Mouse (Mus musculus) heart, embryonic 16.5 days (tissue): ENCODE results near the gene Oas1c. TPM values are rescaled to one million over a fixed set of nuclear protein-coding genes. Genes with fewer than 3 reads are reported as not detected.
"Not testable (repeated sequence)": the region's sequence is repeated elsewhere in the genome, so short reads cannot be mapped to it uniquely, and the experiment has no call there.

Experiments used
- ATAC-seq: fragments of 200-750 bp; cut with Nextera tagmentation; replicated peaks from 2 replicates; pipeline ENCODE4 v1.8.0; 2017; ENCODE audit warnings: moderate number of reproducible peaks; ENCODE audit not compliant: insufficient read depth, low FRiP score; ENCODE audit errors: extremely low read depth
- H3K27ac ChIP-seq: fragments of 300-500 bp; sonication (generic); 2 replicates; pipeline ENCODE4 v1.5.1; 2014; ENCODE audit warnings: mild to moderate bottlenecking, low read length, control low read depth, moderate library complexity
- H3K27me3 ChIP-seq: fragments of 300-500 bp; sonication (generic); 2 replicates; pipeline ENCODE4 v1.6.1; 2014; ENCODE audit warnings: low read length, mixed read lengths; ENCODE audit not compliant: control insufficient read depth, insufficient read depth
- H3K36me3 ChIP-seq: fragments of 300-500 bp; sonication (generic); 2 replicates; pipeline ENCODE4 v1.6.1; 2014; ENCODE audit not compliant: control insufficient read depth, insufficient read depth
- H3K4me1 ChIP-seq: fragments of 300-500 bp; sonication (generic); 2 replicates; pipeline ENCODE4 v1.6.1; 2014; ENCODE audit warnings: low read length, mixed read lengths; ENCODE audit not compliant: control insufficient read depth, insufficient read depth
- H3K4me2 ChIP-seq: fragments of 300-500 bp; sonication (generic); 2 replicates; pipeline ENCODE4 v1.6.1; 2014; ENCODE audit warnings: low read depth, mild to moderate bottlenecking, control low read depth, low read length
- H3K4me3 ChIP-seq: fragments of 300-500 bp; sonication (generic); 2 replicates; pipeline ENCODE4 v1.5.1; 2014; ENCODE audit warnings: mild to moderate bottlenecking, control low read depth, low read length
- H3K9ac ChIP-seq: fragments of 300-500 bp; sonication (generic); 2 replicates; pipeline ENCODE4 v1.6.1; 2014; ENCODE audit warnings: low read length, control low read depth
- H3K9me3 ChIP-seq: fragments of 300-500 bp; sonication (generic); replicated peaks from 2 replicates; pipeline ENCODE4 v1.6.1; 2016; ENCODE audit warnings: low read length; ENCODE audit not compliant: control insufficient read depth
- WGBS: fragments of 180-500 bp; shearing (Covaris S2); extraction: QIAGEN DNeasy Blood & Tissue Kit; methylation state at CpG from one replicate; pipeline ENCODE4 v1.1.7; 2014; 5-methylcytosine and 5-hydroxymethylcytosine counted together
- polyA plus RNA-seq: library from polyadenylated mRNA; unstranded; fragments of >200 nt; fragmentation: Nextera tagmentation; extraction: Ambion mirVana; gene quantifications from 2 replicates; pipeline ENCODE4 v1.2.1, GENCODE M21; 2015

Gene Oas1c
- polyA plus RNA-seq, 1 experiment from 2014 or later, result 0.60 TPM

DNA sequence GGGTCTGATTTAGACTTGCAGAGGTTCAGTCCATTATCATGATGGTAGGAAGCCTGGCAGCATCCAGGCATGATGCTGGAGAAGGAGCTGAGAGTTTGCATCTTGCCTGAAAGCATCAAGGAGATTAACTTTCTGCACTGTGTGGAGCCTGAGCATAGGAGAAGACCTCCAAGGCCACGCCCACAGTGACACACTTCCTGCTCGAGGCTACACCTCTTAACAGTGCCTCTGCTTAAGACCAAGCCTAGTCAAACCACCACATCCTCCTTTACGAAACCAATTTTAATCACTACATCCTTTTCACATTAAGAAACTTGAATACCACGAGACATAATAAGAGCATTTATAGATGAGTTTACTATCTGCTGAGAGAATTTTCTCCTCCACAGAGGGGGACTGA is 18.7 kb upstream of the Oas1c start:
- no peak overlapping the region for H3K4me2 ChIP-seq
- WGBS, result 71% methylated on average over 4 of the region's 4 CpGs

GRCm38 (mm10) chr5:120818999-120819398 is 6.7 kb upstream of the Oas1c start:
- H3K27ac ChIP-seq, result no peak overlapping the region
- no peaks in the 10 kb centered on the region; the same call in none of the 2 replicates for H3K36me3 ChIP-seq
- ATAC-seq, result no peak
- H3K4me1 ChIP-seq, result no peaks in the 10 kb centered on the region
- H3K27me3 ChIP-seq, result no peaks in the 10 kb centered on the region
- H3K9me3 ChIP-seq, result peaks cover 15% of the 10 kb centered on the region
- no peak overlapping the region for H3K4me3 ChIP-seq
- H3K4me2 ChIP-seq, result no peak overlapping the region
- H3K9ac ChIP-seq, result no peak overlapping the region

More for the DNA sequence above, 18.7 kb upstream of the Oas1c start:
- Histone ChIP-seq H3K4me1 (no peaks in the 10 kb centered on the region), H3K9ac (no peak overlapping the region), H3K4me3 (no peak overlapping the region), H3K27ac (no peak overlapping the region), H3K27me3 (peaks cover 7% of the 10 kb centered on the region), H3K36me3 (no peaks in the 10 kb centered on the region), H3K9me3 (no peaks in the 10 kb centered on the region)
- no peak for ATAC-seq

GRCm38 (mm10) chr5:120815949-120816348 is 3.6 kb upstream of the Oas1c start:
- Histone ChIP-seq H3K4me1 (0 out of 2 replicates have a peak, but pooled peaks cover 2% of the 10 kb centered on the region), H3K27ac (no peak overlapping the region), H3K27me3 (no peaks in the 10 kb centered on the region), H3K36me3 (no peaks in the 10 kb centered on the region; the same call in none of the 2 replicates), H3K4me3 (no peak overlapping the region), H3K9me3 (peaks cover 15% of the 10 kb centered on the region), H3K4me2 (no peak overlapping the region), H3K9ac (no peak overlapping the region)
- 60% methylated on average over 3 of the region's 3 CpGs for WGBS
- ATAC-seq, result no peak

GRCm38 (mm10) chr5:120813023-120813422 is 709 bp upstream of the Oas1c start:
- peak overlapping the region; percentile 61 for H3K4me2 ChIP-seq
- WGBS, result 72% methylated on average over 6 of the region's 6 CpGs
- no peaks in the 10 kb centered on the region for H3K27me3 ChIP-seq
- no peak overlapping the region for H3K27ac ChIP-seq
- H3K9ac ChIP-seq, result peak overlapping the region; percentile 53
- no peak for ATAC-seq
- H3K4me1 ChIP-seq, result 0 out of 2 replicates have a peak, but pooled peaks cover 2% of the 10 kb centered on the region
- peak overlapping the region; percentile 53 for H3K4me3 ChIP-seq
- no peaks in the 10 kb centered on the region for H3K36me3 ChIP-seq
- no peaks in the 10 kb centered on the region for H3K9me3 ChIP-seq

DNA sequence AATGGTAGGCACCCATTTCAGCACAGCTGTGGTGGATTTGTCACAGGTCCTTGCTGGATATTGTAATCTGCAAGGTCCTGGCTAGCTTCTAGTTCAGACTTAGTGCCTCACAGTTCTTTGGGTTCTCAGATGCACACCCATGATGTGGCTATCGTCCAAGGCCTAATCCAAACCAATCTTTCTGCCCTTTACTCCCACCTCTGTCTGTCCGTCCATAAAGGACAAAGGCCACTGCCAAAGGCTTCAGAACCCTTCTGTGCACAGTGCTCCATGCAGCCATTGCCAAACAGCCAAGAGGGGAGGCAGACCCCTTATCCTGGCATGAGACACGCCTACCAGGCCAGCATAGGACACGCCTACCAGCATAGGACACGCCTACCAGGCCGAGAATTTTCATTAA is 3.1 kb downstream of the Oas1c start:
- Histone ChIP-seq H3K27ac (no peak overlapping the region), H3K4me1 (0 out of 2 replicates have a peak, but pooled peaks cover 2% of the 10 kb centered on the region), H3K36me3 (no peaks in the 10 kb centered on the region), H3K27me3 (no peaks in the 10 kb centered on the region), H3K4me3 (no peak overlapping the region), H3K9ac (no peak overlapping the region), H3K4me2 (no peak overlapping the region), H3K9me3 (no peaks in the 10 kb centered on the region)
- ATAC-seq, result no peak
- 38% methylated on average over 6 of the region's 6 CpGs for WGBS

GRCm38 (mm10) chr5:120806458-120806857 is 5.9 kb downstream of the Oas1c start:
- no peak overlapping the region for H3K27ac ChIP-seq
- WGBS, result 77% methylated on average over 1 of the region's 1 CpGs
- H3K9me3 ChIP-seq, result no peaks in the 10 kb centered on the region
- H3K27me3 ChIP-seq, result peaks cover 2% of the 10 kb centered on the region
- H3K4me1 ChIP-seq, result no peaks in the 10 kb centered on the region
- no peak overlapping the region for H3K9ac ChIP-seq
- no peak for ATAC-seq
- no peak overlapping the region for H3K4me2 ChIP-seq
- H3K4me3 ChIP-seq, result no peak overlapping the region
- no peaks in the 10 kb centered on the region for H3K36me3 ChIP-seq

DNA sequence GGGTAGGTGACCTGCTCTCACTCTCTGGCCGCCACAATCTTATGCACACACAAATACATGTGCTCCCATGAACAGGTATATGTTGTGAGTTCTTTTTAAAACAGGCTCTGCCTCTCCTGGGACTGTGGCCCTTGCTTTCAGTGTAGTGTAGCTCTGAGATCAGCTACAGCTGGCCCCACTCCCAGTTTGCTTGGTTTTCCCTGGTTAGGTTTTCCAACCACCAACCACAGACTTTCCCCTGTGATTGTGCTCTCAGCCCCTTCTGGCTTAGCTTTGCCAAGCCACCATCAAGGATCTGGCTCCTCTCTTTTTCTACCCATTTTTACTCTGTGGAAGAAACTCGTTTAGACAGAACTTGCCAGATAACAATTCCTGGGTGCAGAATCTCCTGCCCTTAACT is 8.7 kb downstream of the Oas1c start:
- WGBS, result 51% methylated on average over 2 of the region's 2 CpGs
- Histone ChIP-seq H3K4me1 (no peaks in the 10 kb centered on the region), H3K9ac (no peak overlapping the region), H3K27me3 (peaks cover 8% of the 10 kb centered on the region), H3K4me2 (no peak overlapping the region), H3K9me3 (no peaks in the 10 kb centered on the region), H3K4me3 (no peak overlapping the region), H3K36me3 (no peaks in the 10 kb centered on the region), H3K27ac (no peak overlapping the region)
- ATAC-seq, result no peak

DNA sequence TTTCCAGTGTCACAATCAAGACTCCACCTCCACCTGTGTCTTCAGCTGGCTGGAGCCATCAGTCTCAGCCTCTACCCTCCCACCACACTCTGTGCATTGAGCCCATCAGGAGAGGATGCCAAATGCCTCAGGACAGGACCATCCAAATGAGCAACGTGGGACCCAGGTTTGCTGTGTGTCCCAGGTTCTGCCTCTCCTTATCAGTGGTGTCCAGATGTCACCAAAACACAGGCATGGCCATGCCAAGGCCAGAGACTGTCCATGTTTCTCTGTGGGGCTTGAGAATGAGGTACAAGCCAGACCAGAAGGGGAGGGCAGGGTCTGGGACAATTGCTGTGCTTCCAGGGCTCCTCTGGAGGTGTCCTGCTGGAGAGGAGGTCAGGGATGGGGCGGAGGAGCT is 13.4 kb downstream of the Oas1c start:
- ATAC-seq, H3K4me2 ChIP-seq, H3K9me3 ChIP-seq, H3K4me1 ChIP-seq, H3K9ac ChIP-seq, H3K4me3 ChIP-seq, H3K27ac ChIP-seq, H3K36me3 ChIP-seq, H3K27me3 ChIP-seq: not testable (repeated sequence)
- WGBS, result 67% methylated on average over 2 of the region's 2 CpGs

DNA sequence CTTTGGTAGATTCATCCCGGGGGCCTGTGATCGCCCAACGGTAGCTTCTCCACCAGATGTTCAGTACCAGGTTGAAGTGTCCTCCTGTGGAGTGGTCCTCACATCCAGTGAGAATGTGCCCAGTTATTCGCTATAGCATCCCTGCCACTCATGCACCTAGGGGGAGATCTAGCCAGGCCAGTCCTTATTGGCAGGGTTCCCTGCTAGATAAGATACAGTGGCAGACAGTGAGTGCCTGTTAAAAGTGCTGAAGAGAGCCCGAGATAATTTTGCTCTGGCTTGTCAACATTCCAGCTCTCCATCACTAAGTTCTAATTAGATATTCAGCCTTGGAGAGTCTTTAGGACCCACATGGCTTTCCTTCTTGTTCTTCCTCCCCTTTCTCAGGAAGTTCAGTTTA is 14.2 kb downstream of the Oas1c start:
- not testable (repeated sequence) for H3K9me3 ChIP-seq, H3K9ac ChIP-seq, H3K27me3 ChIP-seq, H3K4me1 ChIP-seq, H3K4me3 ChIP-seq, H3K36me3 ChIP-seq, H3K4me2 ChIP-seq, ATAC-seq, H3K27ac ChIP-seq
- 45% methylated on average over 5 of the region's 5 CpGs for WGBS
